Mouse (Mus musculus) MEL (cell line): Measurements from ENCODE around the gene Slc22a17. TPM values are rescaled to one million over a fixed set of nuclear protein-coding genes. Genes with fewer than 3 reads are reported as not detected.

Source experiments
- DNase-seq: peaks from one replicate; pipeline ENCODE4 v3.0.0; 2011; ENCODE audit warnings: low read depth, low spot score
- H3K27ac ChIP-seq: 2 replicates; pipeline ENCODE4 v1.5.1; 2012; ENCODE audit warnings: low read depth, mild to moderate bottlenecking, control low read depth, low read length, moderate library complexity; ENCODE audit not compliant: control insufficient read depth
- H3K27me3 ChIP-seq, 2 experiments: fragments of 150-350 bp in 1 of 2; sonication (generic) in 1 of 2; 2 replicates each; pipeline ENCODE4 v1.6.1; 2012; ENCODE audit warnings: low read length in 2 of 2, mild to moderate bottlenecking in 2 of 2, improper control_type of control experiment in 1 of 2, moderate library complexity in 1 of 2; ENCODE audit not compliant: insufficient read depth in 2 of 2, control insufficient read depth in 1 of 2
- H3K36me3 ChIP-seq, 2 experiments: 2 replicates each; pipeline ENCODE4 v1.6.1; 2012 to 2014; ENCODE audit warnings: low read length in 2 of 2, improper control_type of control experiment in 1 of 2, inconsistent platforms in 1 of 2, mild to moderate bottlenecking in 1 of 2; ENCODE audit not compliant: insufficient read depth in 2 of 2, control insufficient read depth in 1 of 2
- H3K4me1 ChIP-seq, 2 experiments: fragments of 150-350 bp in 1 of 2; sonication (generic) in 1 of 2; 2 replicates each; pipeline ENCODE4 v1.6.1; 2012; ENCODE audit warnings: low read length in 2 of 2, improper control_type of control experiment in 1 of 2, mild to moderate bottlenecking in 1 of 2; ENCODE audit not compliant: insufficient read depth in 2 of 2, control insufficient read depth in 1 of 2
- H3K4me3 ChIP-seq, 2 experiments: fragments of 150-350 bp in 1 of 2; sonication (generic) in 1 of 2; 2 replicates each; pipeline ENCODE4 v1.5.1; 2012; ENCODE audit warnings: low read depth in 2 of 2, low read length in 2 of 2, mild to moderate bottlenecking in 2 of 2, moderate library complexity in 2 of 2, control low read depth in 1 of 2, improper control_type of control experiment in 1 of 2; ENCODE audit not compliant: control insufficient read depth in 1 of 2, insufficient read depth in 1 of 2
- H3K79me2 ChIP-seq: 2 replicates; pipeline ENCODE4 v1.6.1; 2012; ENCODE audit warnings: mild to moderate bottlenecking, low read length, moderate library complexity; ENCODE audit not compliant: control insufficient read depth, poor library complexity, insufficient read depth
- H3K9ac ChIP-seq: 2 replicates; pipeline ENCODE4 v1.6.1; 2012; ENCODE audit warnings: low read depth, mild to moderate bottlenecking, control low read depth, low read length, moderate library complexity; ENCODE audit not compliant: control insufficient read depth, poor library complexity, severe bottlenecking
- H3K9me3 ChIP-seq: fragments of 150-350 bp; sonication (generic); replicated peaks from 2 replicates; pipeline ENCODE4 v1.6.1; 2012; ENCODE audit warnings: mild to moderate bottlenecking, low read length, improper control_type of control experiment, moderate library complexity; ENCODE audit not compliant: insufficient read depth
- CHD1 ChIP-seq: IDR thresholded peaks from 2 replicates; pipeline ENCODE4 v1.6.1; 2012; ENCODE audit warnings: low read depth, mild to moderate bottlenecking, inconsistent platforms, low read length, improper control_type of control experiment
- CHD2 ChIP-seq: IDR thresholded peaks from 2 replicates; pipeline ENCODE4 v1.6.1; 2011; ENCODE audit warnings: low read length, improper control_type of control experiment
- CTCF ChIP-seq, 3 experiments: IDR thresholded peaks in 2 of 3; conservative IDR thresholded peaks in 1 of 3; 2 replicates each; pipeline ENCODE4 v1.5.1; 2011 to 2012; ENCODE audit warnings: low read length in 3 of 3, low read depth in 2 of 3, mild to moderate bottlenecking in 2 of 3, improper control_type of control experiment in 1 of 3, inconsistent platforms in 1 of 3, mixed read lengths in 1 of 3, moderate library complexity in 1 of 3; ENCODE audit not compliant: control insufficient read depth in 1 of 3, insufficient read depth in 1 of 3, poor library complexity in 1 of 3, severe bottlenecking in 1 of 3
- E2F4 ChIP-seq: IDR thresholded peaks from 2 replicates; pipeline ENCODE4 v1.6.1; 2011; ENCODE audit warnings: low read depth, low read length, improper control_type of control experiment, borderline replicate concordance
- ELF1 ChIP-seq: IDR thresholded peaks from 2 replicates; pipeline ENCODE4 v1.6.1; 2014; ENCODE audit warnings: low read depth, mild to moderate bottlenecking, inconsistent platforms, low read length, improper control_type of control experiment, moderate library complexity
- ETS1 ChIP-seq: IDR thresholded peaks from 2 replicates; pipeline ENCODE4 v1.6.1; 2012; ENCODE audit warnings: low read depth, mild to moderate bottlenecking, inconsistent platforms, low read length, improper control_type of control experiment, moderate library complexity
- GATA1 ChIP-seq: IDR thresholded peaks from 2 replicates; pipeline ENCODE4 v1.6.1; 2011; ENCODE audit warnings: low read depth, low read length, improper control_type of control experiment
- HCFC1 ChIP-seq: IDR thresholded peaks from 2 replicates; pipeline ENCODE4 v1.6.1; 2012; ENCODE audit warnings: low read depth, mild to moderate bottlenecking, inconsistent platforms, low read length, improper control_type of control experiment, moderate library complexity
- JUND ChIP-seq: IDR thresholded peaks from 2 replicates; pipeline ENCODE4 v1.6.1; 2011; ENCODE audit warnings: low read depth, mild to moderate bottlenecking, improper control_type of control experiment, low read length
- KAT2A ChIP-seq: conservative IDR thresholded peaks from 2 replicates; pipeline ENCODE4 v1.6.1; 2012; ENCODE audit warnings: low read depth, low read length, improper control_type of control experiment, inconsistent platforms
- MAFK ChIP-seq: IDR thresholded peaks from 2 replicates; pipeline ENCODE4 v1.6.1; 2011; ENCODE audit warnings: low read depth, mild to moderate bottlenecking, low read length, improper control_type of control experiment, borderline replicate concordance
- MAX ChIP-seq: IDR thresholded peaks from 2 replicates; pipeline ENCODE4 v1.6.1; 2011; ENCODE audit warnings: low read length, improper control_type of control experiment
- MYC ChIP-seq: IDR thresholded peaks from 2 replicates; pipeline ENCODE4 v1.6.1; 2011; ENCODE audit warnings: low read depth, mild to moderate bottlenecking, low read length, improper control_type of control experiment, moderate library complexity
- NELFE ChIP-seq: IDR thresholded peaks from 2 replicates; pipeline ENCODE4 v1.6.1; 2011; ENCODE audit warnings: low read depth, low read length, improper control_type of control experiment
- NRF1 ChIP-seq: IDR thresholded peaks from 2 replicates; pipeline ENCODE4 v1.6.1; 2014; ENCODE audit warnings: low read depth, mild to moderate bottlenecking, inconsistent platforms, low read length, improper control_type of control experiment, moderate library complexity; ENCODE audit not compliant: poor library complexity, insufficient read depth, severe bottlenecking
- POLR2AphosphoS5 ChIP-seq: IDR thresholded peaks from 2 replicates; pipeline ENCODE4 v1.6.1; 2012; ENCODE audit warnings: low read depth, borderline replicate concordance, mild to moderate bottlenecking, inconsistent platforms, low read length, moderate library complexity, mixed read lengths
- RAD21 ChIP-seq: IDR thresholded peaks from 2 replicates; pipeline ENCODE4 v1.6.1; 2011; ENCODE audit warnings: mild to moderate bottlenecking, low read depth, low read length, improper control_type of control experiment
- RCOR1 ChIP-seq: IDR thresholded peaks from 2 replicates; pipeline ENCODE4 v1.6.1; 2012; ENCODE audit warnings: low read depth, mild to moderate bottlenecking, inconsistent platforms, low read length, improper control_type of control experiment
- SIN3A ChIP-seq: IDR thresholded peaks from 2 replicates; pipeline ENCODE4 v1.6.1; 2012; ENCODE audit warnings: low read length, improper control_type of control experiment, inconsistent platforms
- SMC3 ChIP-seq: IDR thresholded peaks from 2 replicates; pipeline ENCODE4 v1.6.1; 2011; ENCODE audit warnings: low read depth, low read length, improper control_type of control experiment
- TAL1 ChIP-seq: IDR thresholded peaks from 2 replicates; pipeline ENCODE4 v1.6.1; 2012; ENCODE audit warnings: mild to moderate bottlenecking, inconsistent platforms, low read length, moderate library complexity, mixed read lengths
- TBP ChIP-seq: IDR thresholded peaks from 2 replicates; pipeline ENCODE4 v1.8.0; 2011; ENCODE audit warnings: low read depth, low read length, improper control_type of control experiment
- TCF12 ChIP-seq: IDR thresholded peaks from 2 replicates; pipeline ENCODE4 v1.6.1; 2014; ENCODE audit warnings: low read depth, mild to moderate bottlenecking, inconsistent platforms, low read length, improper control_type of control experiment, moderate library complexity
- UBTF ChIP-seq: IDR thresholded peaks from 2 replicates; pipeline ENCODE4 v1.6.1; 2012; ENCODE audit warnings: low read depth, mild to moderate bottlenecking, inconsistent platforms, low read length, improper control_type of control experiment, moderate library complexity, borderline replicate concordance; ENCODE audit not compliant: insufficient read depth
- ZC3H11A ChIP-seq: IDR thresholded peaks from 2 replicates; pipeline ENCODE4 v1.6.1; 2012; ENCODE audit warnings: low read depth, mild to moderate bottlenecking, inconsistent platforms, low read length, improper control_type of control experiment
- ZMIZ1 ChIP-seq: IDR thresholded peaks from 2 replicates; pipeline ENCODE4 v1.6.1; 2012; ENCODE audit warnings: low read depth, mild to moderate bottlenecking, inconsistent platforms, low read length, improper control_type of control experiment, moderate library complexity
- polyA plus RNA-seq, 2 experiments: library from polyadenylated mRNA; stranded (reverse) in 1 of 2; unstranded in 1 of 2; fragments of >175 nt in 1 of 2; fragments of >200 nt in 1 of 2; gene quantifications; 2 replicates each; pipeline versions ENCODE4 v1.2.1 to v1.2.4; 2012; ENCODE audit warnings: low replicate concordance in 2 of 2, low read depth in 1 of 2; ENCODE audit not compliant: insufficient read length in 2 of 2, insufficient read depth in 1 of 2, missing spikeins in 1 of 2
- total RNA-seq: library from RNA; depleted of rRNA; stranded (reverse); fragments of 300-350 nt; gene quantifications from 2 replicates; pipeline ENCODE4 v1.2.3, GENCODE M21; 2012

The Slc22a17 gene
- total and polyA plus RNA-seq, 3 experiments = 0.31 to 1.1 TPM; not detected in 1

DNA sequence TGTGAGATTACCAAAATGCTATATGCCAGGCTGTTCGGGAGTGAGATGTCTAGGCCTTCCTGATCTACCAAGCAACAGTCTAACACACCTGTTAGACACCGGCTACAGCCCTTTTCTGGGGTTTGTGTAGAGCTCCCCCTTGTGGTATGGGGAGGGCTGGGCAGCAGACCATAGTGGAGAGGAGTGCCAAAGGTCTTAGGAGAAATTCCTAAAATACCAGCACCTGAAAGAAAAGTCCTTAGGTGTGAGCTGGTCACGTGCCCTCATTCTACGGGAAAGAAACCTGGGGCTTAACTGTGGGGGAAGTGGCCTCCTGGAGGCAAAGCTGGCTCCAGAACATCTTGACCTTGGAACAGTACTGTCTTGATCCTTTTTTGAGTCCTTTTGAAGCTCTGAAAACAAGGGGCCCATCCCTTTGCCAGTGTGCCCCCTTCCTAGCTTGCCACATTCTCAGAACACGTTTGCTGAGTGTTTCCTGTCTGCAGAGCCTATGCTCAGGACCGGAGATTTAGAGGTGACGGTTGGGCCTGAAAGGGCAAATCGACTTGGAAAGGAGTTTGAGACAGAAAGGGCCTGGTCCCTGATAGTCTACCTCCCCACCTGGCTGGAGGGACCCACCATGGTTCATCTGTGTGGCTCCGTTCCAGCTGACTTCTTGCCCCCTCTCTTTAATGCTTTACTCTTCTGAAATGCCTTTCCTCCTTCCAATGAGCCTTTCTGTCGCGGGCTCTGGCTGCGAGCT lies 26.7 kb upstream of the Slc22a17 start:
- peaks cover 0 to 1% of the 10 kb centered on the region in 2 experiments; a peak in 1 of 4 replicates for H3K27me3 ChIP-seq
- peaks cover 0 to 8% of the 10 kb centered on the region in 2 experiments; a peak in 1 of 4 replicates for H3K4me1 ChIP-seq
- TF ChIP-seq CTCF (IDR thresholded peaks at IDR 0.05 in 2 of 3, conservative IDR thresholded peaks at IDR 0.05 in 1 of 3; ENCODE audit: control insufficient read depth in 1 of 3, insufficient read depth in 1 of 3, low read depth in 2 of 3, low read length in 3 of 3, poor library complexity in 1 of 3, severe bottlenecking in 1 of 3) = peak; percentile 87 to 94 (median 88)
- TF ChIP-seq ZC3H11A = peak; percentile 69
- no peak for TF ChIP-seq KAT2A
- TF ChIP-seq HCFC1 = no peak
- TF ChIP-seq MAX = no peak
- no peak for TF ChIP-seq UBTF
- TF ChIP-seq TAL1 = no peak
- no peak for TF ChIP-seq E2F4
- no peak for TF ChIP-seq TBP
- no peak for TF ChIP-seq CHD1
- no peak for TF ChIP-seq TCF12
- no peak for TF ChIP-seq ETS1
- TF ChIP-seq ZMIZ1 = no peak
- TF ChIP-seq RAD21 = peak; percentile 83
- no peak for TF ChIP-seq POLR2AphosphoS5
- TF ChIP-seq MAFK = no peak
- peak; percentile 89 for TF ChIP-seq SMC3

DNA sequence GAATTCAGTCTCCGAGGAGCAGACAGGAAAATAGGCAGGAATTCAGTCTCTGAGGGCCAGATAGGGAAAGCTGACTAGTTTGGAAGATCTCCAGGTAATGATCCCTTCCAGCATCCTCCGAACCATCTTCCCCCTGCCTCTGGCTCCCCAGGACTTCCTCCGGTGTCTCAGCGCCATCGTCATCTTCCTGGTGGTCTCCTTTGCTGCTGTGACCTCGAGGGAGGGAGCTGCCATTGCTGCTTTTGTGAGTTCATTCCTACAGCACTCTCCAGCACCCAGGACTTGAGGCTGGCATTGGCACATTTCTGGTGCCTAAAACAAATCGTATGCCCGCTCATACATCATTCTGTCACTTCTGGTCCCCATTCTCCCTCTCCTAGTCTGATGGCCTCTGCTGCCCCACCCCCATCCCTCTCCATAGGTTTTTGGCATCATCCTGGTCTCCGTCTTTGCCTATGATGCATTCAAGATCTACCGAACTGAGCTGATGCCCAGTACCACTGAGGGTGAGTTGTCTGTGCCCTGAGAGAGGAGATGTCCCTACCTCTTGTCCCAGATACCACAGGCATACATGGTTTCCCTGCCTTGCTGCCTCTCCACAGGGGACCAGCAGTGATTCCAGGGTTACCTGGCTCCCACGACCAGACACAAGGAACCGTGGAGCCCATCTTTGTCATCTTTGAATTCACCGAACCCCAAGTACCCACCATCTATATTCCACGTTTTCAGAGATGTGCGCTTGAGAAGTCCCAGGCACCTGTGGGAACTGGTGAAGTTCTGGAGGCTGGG lies 25.7 kb upstream of the Slc22a17 start:
- Histone ChIP-seq H3K36me3 (peaks cover 0 to 5% of the 10 kb centered on the region in 2 experiments; a peak in 1 of 4 replicates), H3K27me3 (peaks cover 0 to 1% of the 10 kb centered on the region in 2 experiments; a peak in 1 of 4 replicates), H3K4me3 (no peak overlapping the region), H3K79me2 (no peaks in the 10 kb centered on the region), H3K4me1 (peaks cover 0 to 8% of the 10 kb centered on the region in 2 experiments; a peak in 1 of 4 replicates), H3K27ac (no peak overlapping the region), H3K9me3 (no peaks in the 10 kb centered on the region), H3K9ac (no peak overlapping the region)
- no peak for DNase-seq
- no peak for TF ChIP-seq ZC3H11A
- no peak for TF ChIP-seq SIN3A
- no peak for TF ChIP-seq MYC
- TF ChIP-seq NRF1 = no peak
- TF ChIP-seq ELF1 = no peak
- TF ChIP-seq CHD2 = no peak
- no peak for TF ChIP-seq RCOR1
- no peak for TF ChIP-seq E2F4
- no peak for TF ChIP-seq JUND
- no peak for TF ChIP-seq MAFK
- no peak for TF ChIP-seq NELFE
- TF ChIP-seq CHD1 = no peak
- TF ChIP-seq GATA1 = no peak

More for the DNA sequence above, 26.7 kb upstream of the Slc22a17 start:
- Histone ChIP-seq H3K9ac (no peak overlapping the region), H3K36me3 (peaks cover 0 to 5% of the 10 kb centered on the region in 2 experiments; a peak in 1 of 4 replicates), H3K79me2 (no peaks in the 10 kb centered on the region), H3K27ac (no peak overlapping the region), H3K9me3 (no peaks in the 10 kb centered on the region), H3K4me3 (no peak overlapping the region)
- peak; percentile 68 for DNase-seq
